Mouse (Mus musculus) intestine, embryonic 16.5 days (tissue): Measurements from ENCODE around the gene Ddx49. TPM values are rescaled to one million over a fixed set of nuclear protein-coding genes. Genes with fewer than 3 reads are reported as not detected.

ENCODE experiments used
- ATAC-seq: fragments of 200-750 bp; cut with Nextera tagmentation; 2 replicates; pipeline ENCODE4 v1.8.0; 2017; ENCODE audit warnings: moderate TSS enrichment, moderate library complexity
- H3K27ac ChIP-seq: fragments of 300-500 bp; sonication (generic); 2 replicates; pipeline ENCODE4 v1.5.1; 2014; ENCODE audit warnings: mild to moderate bottlenecking, low read length
- H3K27me3 ChIP-seq: fragments of 300-500 bp; sonication (generic); replicated peaks from 2 replicates; pipeline ENCODE4 v1.6.1; 2014; ENCODE audit warnings: low read length, control low read depth, mixed read lengths; ENCODE audit not compliant: control insufficient read depth, insufficient read depth
- H3K36me3 ChIP-seq: fragments of 300-500 bp; sonication (generic); 2 replicates; pipeline ENCODE4 v1.6.1; 2014; ENCODE audit warnings: low read length, control low read depth; ENCODE audit not compliant: control insufficient read depth, insufficient read depth
- H3K4me1 ChIP-seq: fragments of 300-500 bp; sonication (generic); 2 replicates; pipeline ENCODE4 v1.6.1; 2014; ENCODE audit warnings: low read length, control low read depth, mixed read lengths; ENCODE audit not compliant: control insufficient read depth, insufficient read depth
- H3K4me2 ChIP-seq: fragments of 300-500 bp; sonication (generic); 2 replicates; pipeline ENCODE4 v1.6.1; 2014; ENCODE audit warnings: low read depth, low read length, control low read depth
- H3K4me3 ChIP-seq: fragments of 300-500 bp; sonication (generic); 2 replicates; pipeline ENCODE4 v1.5.1; 2014; ENCODE audit warnings: mild to moderate bottlenecking, low read length
- H3K9ac ChIP-seq: fragments of 300-500 bp; sonication (generic); 2 replicates; pipeline ENCODE4 v1.6.1; 2014; ENCODE audit warnings: low read depth, low read length
- H3K9me3 ChIP-seq: fragments of 300-500 bp; sonication (generic); 2 replicates; pipeline ENCODE4 v1.6.1; 2016; ENCODE audit warnings: low read length, control low read depth; ENCODE audit not compliant: control insufficient read depth
- WGBS: fragments of 180-500 bp; shearing (Covaris S2); extraction: QIAGEN DNeasy Blood & Tissue Kit; methylation state at CpG from one replicate; pipeline ENCODE4 v1.1.7; 2014; 5-methylcytosine and 5-hydroxymethylcytosine counted together
- polyA plus RNA-seq: library from polyadenylated mRNA; unstranded; fragments of >200 nt; fragmentation: Nextera tagmentation; extraction: Ambion mirVana; gene quantifications from 2 replicates; pipeline ENCODE4 v1.2.1, GENCODE M21; 2015

The Ddx49 gene
- polyA plus RNA-seq, 1 experiment from 2014 or later = 48.4 TPM

DNA sequence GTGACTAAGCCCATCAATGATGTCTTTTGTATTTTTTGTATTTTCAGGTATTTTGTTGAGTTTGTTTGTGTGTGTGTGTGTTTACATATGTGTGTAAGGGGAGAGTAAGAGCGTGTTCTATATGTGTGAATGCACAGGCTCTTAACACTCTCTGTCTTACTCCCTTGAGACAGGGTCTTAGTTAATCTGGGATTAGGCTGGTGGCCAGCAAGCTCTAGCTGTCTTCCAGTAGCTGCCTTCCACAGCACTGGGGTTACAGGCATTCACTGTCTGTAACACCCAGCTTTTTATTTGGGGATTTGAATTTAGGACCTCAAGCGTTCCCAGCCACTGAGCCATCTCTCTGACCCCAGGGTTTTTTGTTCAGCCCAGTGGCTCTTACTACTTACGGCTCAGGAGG lies 54.4 kb downstream of the Ddx49 start:
- no peak overlapping the region for H3K4me2 ChIP-seq
- 94% methylated on average over 3 of the region's 3 CpGs for WGBS
- no peaks in the 10 kb centered on the region for H3K4me1 ChIP-seq
- no peak overlapping the region for H3K27ac ChIP-seq
- H3K27me3 ChIP-seq = no peaks in the 10 kb centered on the region
- no peak overlapping the region for H3K9ac ChIP-seq
- peaks cover 24% of the 10 kb centered on the region for H3K36me3 ChIP-seq
- ATAC-seq = no peak
- no peaks in the 10 kb centered on the region for H3K9me3 ChIP-seq
- H3K4me3 ChIP-seq = no peak overlapping the region

DNA sequence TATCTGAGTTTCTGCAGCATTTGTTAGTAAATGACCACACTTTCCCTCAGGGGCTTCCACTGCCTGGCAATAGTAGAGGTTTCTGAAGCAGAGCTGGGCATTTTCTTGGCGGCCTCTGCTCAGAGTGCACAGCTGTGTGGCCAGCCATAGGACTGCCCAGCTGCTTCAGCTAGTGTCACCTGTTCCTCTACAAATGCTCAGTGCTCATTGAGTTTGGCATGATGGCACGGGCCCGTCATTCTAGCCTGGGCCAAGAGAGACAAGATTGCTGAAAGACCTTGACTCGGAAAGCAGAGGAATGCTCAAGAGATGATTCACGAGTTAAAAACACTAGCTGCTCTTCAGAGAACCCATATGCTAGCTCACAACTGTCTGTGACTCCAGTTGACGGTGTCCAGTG lies 55.7 kb downstream of the Ddx49 start:
- ATAC-seq = no peak
- H3K4me3 ChIP-seq = no peak overlapping the region
- H3K27me3 ChIP-seq = no peaks in the 10 kb centered on the region
- no peak overlapping the region for H3K27ac ChIP-seq
- H3K36me3 ChIP-seq = peaks cover 19% of the 10 kb centered on the region
- H3K9ac ChIP-seq = no peak overlapping the region
- no peak overlapping the region for H3K4me2 ChIP-seq
- WGBS = 85% methylated on average over 6 of the region's 6 CpGs
- no peaks in the 10 kb centered on the region for H3K4me1 ChIP-seq
- H3K9me3 ChIP-seq = no peaks in the 10 kb centered on the region

Other genes with a start within 250 kb of the Ddx49 start
- gene Tm6sf2, start 229.6 kb downstream of the Ddx49 start, polyA plus RNA-seq = 106 and 152 TPM in 2 replicates
- gene Hapln4, start 219.0 kb downstream of the Ddx49 start, polyA plus RNA-seq = 0.10 and 0.11 TPM in 2 replicates
- 0.89 and 0.98 TPM in 2 replicates for gene Ncan, start 181.6 kb downstream of the Ddx49 start, polyA plus RNA-seq
- 50.7 and 51.7 TPM in 2 replicates for gene Nr2c2ap, start 171.2 kb downstream of the Ddx49 start, polyA plus RNA-seq
- 12.6 and 15.3 TPM in 2 replicates for gene Rfxank, start 163.3 kb downstream of the Ddx49 start, polyA plus RNA-seq
- gene Borcs8, start 163.0 kb downstream of the Ddx49 start, polyA plus RNA-seq = 38.4 and 42.4 TPM in 2 replicates
- gene Mef2b, start 162.8 kb downstream of the Ddx49 start, polyA plus RNA-seq = 0.11 and 0.23 TPM in 2 replicates
- gene Tmem161a, start 130.1 kb downstream of the Ddx49 start, polyA plus RNA-seq = 66.9 and 67.7 TPM in 2 replicates
- gene Slc25a42, start 90.2 kb downstream of the Ddx49 start, polyA plus RNA-seq = 7.6 and 10.5 TPM in 2 replicates
- 17.3 and 18.1 TPM in 2 replicates for gene Sugp2, start 68.3 kb downstream of the Ddx49 start, polyA plus RNA-seq
- 25.1 and 29.0 TPM in 2 replicates for gene Armc6, start 68.0 kb downstream of the Ddx49 start, polyA plus RNA-seq
- gene Homer3, start 19.7 kb downstream of the Ddx49 start, polyA plus RNA-seq = 25.5 and 26.0 TPM in 2 replicates
- 432 and 443 TPM in 2 replicates for gene Cope, start within 50 bp of the Ddx49 start, polyA plus RNA-seq
- 2.1 and 3.2 TPM in 2 replicates for gene Cers1, start 13.3 kb upstream of the Ddx49 start, polyA plus RNA-seq
- 0.53 and 0.78 TPM in 2 replicates for gene Gdf1, start 27.3 kb upstream of the Ddx49 start, polyA plus RNA-seq
- gene Upf1, start 50.8 kb upstream of the Ddx49 start, polyA plus RNA-seq = 6.8 and 7.4 TPM in 2 replicates
- gene Comp, start 71.1 kb upstream of the Ddx49 start, polyA plus RNA-seq = 0.39 and 0.51 TPM in 2 replicates
- gene Crtc1, start 137.1 kb upstream of the Ddx49 start, polyA plus RNA-seq = 12.9 and 16.4 TPM in 2 replicates
- gene Klhl26, start 174.5 kb upstream of the Ddx49 start, polyA plus RNA-seq = 21.2 and 21.5 TPM in 2 replicates
- gene Tmem59l, start 184.9 kb upstream of the Ddx49 start, polyA plus RNA-seq = 2.9 and 3.3 TPM in 2 replicates
- 1.6 and 1.7 TPM in 2 replicates for gene Crlf1, start 190.7 kb upstream of the Ddx49 start, polyA plus RNA-seq
- gene Rex1bd, start 204.3 kb upstream of the Ddx49 start, polyA plus RNA-seq = 130 and 137 TPM in 2 replicates
- 991 TPM in 2 replicates for gene Uba52, start 208.3 kb upstream of the Ddx49 start, polyA plus RNA-seq
- 320 and 328 TPM in 2 replicates for gene Fkbp8, start 225.2 kb upstream of the Ddx49 start, polyA plus RNA-seq
- gene Kxd1, start 225.5 kb upstream of the Ddx49 start, polyA plus RNA-seq = 65.3 and 67.3 TPM in 2 replicates
- gene Ell, start 237.0 kb upstream of the Ddx49 start, polyA plus RNA-seq = 16.6 and 17.7 TPM in 2 replicates